Mouse (Mus musculus) CH12.LX (cell line): Measurements from ENCODE around the gene Ccdc92. TPM values are rescaled to one million over a fixed set of nuclear protein-coding genes. Genes with fewer than 3 reads are reported as not detected.

Source experiments
- DNase-seq: peaks from one replicate; pipeline ENCODE4 v3.0.0-alpha.2; 2013; ENCODE audit errors: extremely low read depth
- H3K27ac ChIP-seq: 2 replicates; pipeline ENCODE4 v1.5.1; 2012; ENCODE audit warnings: low read depth, mild to moderate bottlenecking, control low read depth, moderate library complexity; ENCODE audit not compliant: insufficient read depth
- H3K27me3 ChIP-seq: replicated peaks from 2 replicates; pipeline ENCODE3; 2012; ENCODE audit warnings: inconsistent platforms
- H3K36me3 ChIP-seq, 2 experiments: replicated peaks in 1 of 2; 2 replicates each; pipeline versions ENCODE3 to v1.6.1; 2012; ENCODE audit warnings: inconsistent platforms in 1 of 2, low read length in 1 of 2, mild to moderate bottlenecking in 1 of 2, mixed read lengths in 1 of 2, moderate library complexity in 1 of 2; ENCODE audit not compliant: control insufficient read depth in 1 of 2, insufficient read depth in 1 of 2
- H3K4me1 ChIP-seq, 2 experiments: 2 replicates each; pipeline ENCODE4 v1.6.1; 2012; ENCODE audit warnings: inconsistent platforms in 1 of 2, moderate library complexity in 1 of 2; ENCODE audit not compliant: insufficient read depth in 2 of 2, control insufficient read depth in 1 of 2
- H3K4me2 ChIP-seq: 2 replicates; pipeline ENCODE4 v1.6.1; 2012; ENCODE audit warnings: low read depth, mild to moderate bottlenecking, control low read depth; ENCODE audit not compliant: poor library complexity, insufficient read depth, severe bottlenecking
- H3K4me3 ChIP-seq, 3 experiments: fragments of 150-350 bp in 1 of 3; sonication (generic) in 1 of 3; replicated peaks in 1 of 3; 2 replicates each; pipeline versions ENCODE3 to v1.5.1; 2011 to 2012; ENCODE audit warnings: low read depth in 2 of 3, low read length in 2 of 3, mild to moderate bottlenecking in 2 of 3, moderate library complexity in 2 of 3, control low read depth in 1 of 3, improper control_type of control experiment in 1 of 3, inconsistent platforms in 1 of 3, mixed read lengths in 1 of 3; ENCODE audit not compliant: poor library complexity in 1 of 3
- H3K79me2 ChIP-seq: replicated peaks from 2 replicates; pipeline ENCODE4 v1.6.1; 2012; ENCODE audit warnings: mild to moderate bottlenecking, moderate library complexity; ENCODE audit not compliant: control insufficient read depth, poor library complexity, insufficient read depth, severe bottlenecking; ENCODE audit errors: extremely low read depth
- H3K9ac ChIP-seq: 2 replicates; pipeline ENCODE4 v1.6.1; 2012; ENCODE audit warnings: low read depth, mild to moderate bottlenecking, control low read depth, moderate library complexity; ENCODE audit not compliant: insufficient read depth
- H3K9me3 ChIP-seq: replicated peaks from 2 replicates; pipeline ENCODE3; 2012; ENCODE audit warnings: low read length, inconsistent platforms, mixed read lengths
- BHLHE40 ChIP-seq: IDR thresholded peaks from 2 replicates; pipeline ENCODE4 v1.6.1; 2011; ENCODE audit warnings: mild to moderate bottlenecking, low read depth, low read length, improper control_type of control experiment
- CTCF ChIP-seq, 2 experiments: IDR thresholded peaks in 1 of 2; conservative IDR thresholded peaks in 1 of 2; 2 replicates each; pipeline ENCODE4 v1.5.1; 2011 to 2012; ENCODE audit warnings: low read depth in 2 of 2, low read length in 2 of 2, improper control_type of control experiment in 1 of 2, inconsistent platforms in 1 of 2, mild to moderate bottlenecking in 1 of 2, moderate library complexity in 1 of 2
- ELF1 ChIP-seq: IDR thresholded peaks from 2 replicates; pipeline ENCODE4 v1.6.1; 2014; ENCODE audit warnings: low read depth, mild to moderate bottlenecking, inconsistent platforms, low read length, improper control_type of control experiment
- EP300 ChIP-seq: IDR thresholded peaks from 2 replicates; pipeline ENCODE4 v1.6.1; 2011; ENCODE audit warnings: low read length, improper control_type of control experiment
- HCFC1 ChIP-seq: IDR thresholded peaks from 2 replicates; pipeline ENCODE4 v1.6.1; 2012; ENCODE audit warnings: low read depth, mild to moderate bottlenecking, inconsistent platforms, low read length, improper control_type of control experiment
- IRF4 ChIP-seq: IDR thresholded peaks from 2 replicates; pipeline ENCODE4 v1.6.1; 2014; ENCODE audit warnings: low read depth, mild to moderate bottlenecking, inconsistent platforms, low read length, improper control_type of control experiment
- JUND ChIP-seq: conservative IDR thresholded peaks from 2 replicates; pipeline ENCODE4 v1.6.1; 2011; ENCODE audit warnings: low read depth, low read length, improper control_type of control experiment
- KAT2A ChIP-seq: IDR thresholded peaks from 2 replicates; pipeline ENCODE4 v1.6.1; 2012; ENCODE audit warnings: low read length, improper control_type of control experiment, inconsistent platforms; ENCODE audit not compliant: insufficient replicate concordance
- MAZ ChIP-seq: IDR thresholded peaks from 2 replicates; pipeline ENCODE4 v1.6.1; 2012; ENCODE audit warnings: low read depth, mild to moderate bottlenecking, inconsistent platforms, low read length, improper control_type of control experiment, moderate library complexity
- MEF2A ChIP-seq: IDR thresholded peaks from 2 replicates; pipeline ENCODE4 v1.6.1; 2014; ENCODE audit warnings: low read depth, mild to moderate bottlenecking, inconsistent platforms, low read length, improper control_type of control experiment, borderline replicate concordance
- MYC ChIP-seq: IDR thresholded peaks from 2 replicates; pipeline ENCODE4 v1.6.1; 2011; ENCODE audit warnings: low read depth, mild to moderate bottlenecking, improper control_type of control experiment, low read length
- NELFE ChIP-seq: IDR thresholded peaks from 2 replicates; pipeline ENCODE4 v1.6.1; 2011; ENCODE audit warnings: low read depth, low read length, improper control_type of control experiment
- NRF1 ChIP-seq: IDR thresholded peaks from 2 replicates; pipeline ENCODE4 v1.6.1; 2014; ENCODE audit warnings: low read depth, mild to moderate bottlenecking, inconsistent platforms, low read length, improper control_type of control experiment, moderate library complexity
- PAX5 ChIP-seq: IDR thresholded peaks from 2 replicates; pipeline ENCODE4 v1.6.1; 2012; ENCODE audit warnings: low read length, inconsistent platforms, mixed read lengths
- POLR2A ChIP-seq: IDR thresholded peaks from 2 replicates; pipeline ENCODE4 v1.6.1; 2011; ENCODE audit warnings: low read depth, mild to moderate bottlenecking, improper control_type of control experiment, low read length
- RAD21 ChIP-seq: IDR thresholded peaks from 2 replicates; pipeline ENCODE4 v1.6.1; 2011; ENCODE audit warnings: low read depth, mild to moderate bottlenecking, low read length, improper control_type of control experiment, moderate library complexity
- SIN3A ChIP-seq: IDR thresholded peaks from 2 replicates; pipeline ENCODE4 v1.6.1; 2012; ENCODE audit warnings: low read length, improper control_type of control experiment, inconsistent platforms
- SMC3 ChIP-seq: IDR thresholded peaks from 2 replicates; pipeline ENCODE4 v1.6.1; 2011; ENCODE audit warnings: low read depth, low read length, improper control_type of control experiment
- TBP ChIP-seq: conservative IDR thresholded peaks from 2 replicates; pipeline ENCODE4 v1.6.1; 2011; ENCODE audit warnings: low read depth, low read length, improper control_type of control experiment
- TCF12 ChIP-seq: IDR thresholded peaks from 2 replicates; pipeline ENCODE4 v1.6.1; 2014; ENCODE audit warnings: low read depth, mild to moderate bottlenecking, inconsistent platforms, low read length, improper control_type of control experiment
- UBTF ChIP-seq: IDR thresholded peaks from 2 replicates; pipeline ENCODE4 v1.6.1; 2012; ENCODE audit warnings: low read depth, mild to moderate bottlenecking, inconsistent platforms, low read length, improper control_type of control experiment, moderate library complexity
- ZC3H11A ChIP-seq: IDR thresholded peaks from 2 replicates; pipeline ENCODE4 v1.6.1; 2012; ENCODE audit warnings: low read depth, mild to moderate bottlenecking, inconsistent platforms, low read length, improper control_type of control experiment
- ZKSCAN1 ChIP-seq: IDR thresholded peaks from 2 replicates; pipeline ENCODE4 v1.6.1; 2012; ENCODE audit warnings: low read depth, inconsistent platforms, low read length, improper control_type of control experiment, borderline replicate concordance
- ZMIZ1 ChIP-seq: IDR thresholded peaks from 2 replicates; pipeline ENCODE4 v1.6.1; 2012; ENCODE audit warnings: low read depth, mild to moderate bottlenecking, inconsistent platforms, low read length, improper control_type of control experiment
- dilution Hi-C: fragments of 300-500 bp; cut with MboI; formaldehyde crosslinking; loops from 2 replicates; pipeline ENCODE4 v1.14.3; 2020; ENCODE audit warnings: low sequenced_read_pairs; ENCODE audit not compliant: extremely low pct_unique_long_range_greater_than_20kb, extremely low pct_ligation_motif_present
- in situ Hi-C: fragments of 300-500 bp; cut with MboI; formaldehyde crosslinking; loops from 3 replicates; pipeline ENCODE4 v1.14.3; 2019; ENCODE audit warnings: low sequenced_read_pairs, low pct_ligation_motif_present, low pct_unique_long_range_greater_than_20kb, mixed read lengths
- polyA plus RNA-seq: library from polyadenylated mRNA; unstranded; fragments of >175 nt; gene quantifications from 2 replicates; pipeline ENCODE4 v1.2.1, GENCODE M21; 2012; ENCODE audit warnings: low read depth; ENCODE audit not compliant: insufficient read length
- total RNA-seq, 2 experiments: library from RNA; depleted of rRNA; stranded (reverse); fragments of 300-350 nt in 1 of 2; fragments of >200 nt in 1 of 2; gene quantifications; 2 replicates each; pipeline ENCODE4 v1.2.3; 2012 to 2014

Ccdc92 gene
- total and polyA plus RNA-seq, 3 experiments: 0.75 to 1.4 (median 0.76) TPM

GRCm38 (mm10) chr5:124908860-124909259, 46.6 kb upstream of the Ccdc92 start:
- no peak for TF ChIP-seq PAX5
- no peak for TF ChIP-seq POLR2A
- TF ChIP-seq JUND: no peak
- peak; percentile 88 for TF ChIP-seq RAD21
- TF ChIP-seq MYC: no peak
- TF ChIP-seq ZC3H11A: peak; percentile 69
- TF ChIP-seq CTCF (conservative IDR thresholded peaks at IDR 0.05 in 1 of 2, IDR thresholded peaks at IDR 0.05 in 1 of 2; ENCODE audit: low read depth in 2 of 2, low read length in 2 of 2): peak; percentile 58 to 93; a peak in 3 of 4 replicates
- no peak for TF ChIP-seq KAT2A
- TF ChIP-seq SMC3: peak; percentile 91
- TF ChIP-seq TCF12: no peak
- no peak for TF ChIP-seq UBTF
- no peak for TF ChIP-seq ZMIZ1
- H3K4me2 ChIP-seq: no peak overlapping the region
- no peaks in the 10 kb centered on the region for H3K36me3 ChIP-seq
- in situ Hi-C loops (loop anchor here (5.0 to 10.0 kb wide), 4 partner anchors 103 to 466 kb away; partner anchors contain the start of gene Scarb1), dilution Hi-C loops (no loop called here)
- peaks cover 0 to 3% of the 10 kb centered on the region in 2 experiments; a peak in 1 of 4 replicates for H3K4me1 ChIP-seq
- H3K27me3 ChIP-seq: no peaks in the 10 kb centered on the region
- peak; percentile 71 for DNase-seq
- H3K9me3 ChIP-seq: peaks cover 8% of the 10 kb centered on the region
- no peaks in the 10 kb centered on the region for H3K79me2 ChIP-seq
- no peak overlapping the region for H3K4me3 ChIP-seq
- H3K9ac ChIP-seq: no peak overlapping the region
- no peak overlapping the region for H3K27ac ChIP-seq

GRCm38 (mm10) chr5:124906890-124907289, 44.7 kb upstream of the Ccdc92 start:
- TF ChIP-seq HCFC1: no peak
- TF ChIP-seq ZMIZ1: no peak
- TF ChIP-seq MYC: no peak
- no peak for TF ChIP-seq EP300
- Histone ChIP-seq H3K36me3 (no peaks in the 10 kb centered on the region), H3K4me3 (no peak overlapping the region), H3K9ac (no peak overlapping the region), H3K9me3 (peaks cover 8% of the 10 kb centered on the region), H3K27ac (no peak overlapping the region), H3K79me2 (no peaks in the 10 kb centered on the region), H3K27me3 (no peaks in the 10 kb centered on the region), H3K4me1 (peaks cover 0 to 3% of the 10 kb centered on the region in 2 experiments; a peak in 1 of 4 replicates), H3K4me2 (no peak overlapping the region)
- dilution Hi-C loops: no loop called here
- no peak for DNase-seq
- in situ Hi-C loops: loop anchor here (5.0 to 10.0 kb wide), 4 partner anchors 105 to 468 kb away; partner anchors contain the start of gene Scarb1

- dilution Hi-C loops (no loop called here), in situ Hi-C loops (loop anchor here (5.0 to 10.0 kb wide), 3 partner anchors 368 to 471 kb away; partner anchors contain the start of gene Scarb1)
- H3K27me3 ChIP-seq: no peaks in the 10 kb centered on the region
- no peak for TF ChIP-seq KAT2A
- TF ChIP-seq ZKSCAN1: no peak
- no peak for TF ChIP-seq TBP
- TF ChIP-seq MAZ: no peak
- no peak for TF ChIP-seq BHLHE40
- TF ChIP-seq SIN3A: no peak
- no peak for TF ChIP-seq CTCF (conservative IDR thresholded peaks at IDR 0.05 in 1 of 2, IDR thresholded peaks at IDR 0.05 in 1 of 2; ENCODE audit: low read depth in 2 of 2, low read length in 2 of 2)
- TF ChIP-seq ZMIZ1: no peak
- no peak for TF ChIP-seq PAX5
- TF ChIP-seq NRF1: no peak
- no peak for TF ChIP-seq NELFE
- no peak for TF ChIP-seq IRF4
- no peak for TF ChIP-seq ELF1
- TF ChIP-seq MEF2A: no peak
- no peaks in the 10 kb centered on the region for H3K36me3 ChIP-seq
- H3K27ac ChIP-seq: no peak overlapping the region
- no peak overlapping the region for H3K9ac ChIP-seq
- peaks cover 0 to 9% of the 10 kb centered on the region in 2 experiments; a peak in 2 of 4 replicates for H3K4me1 ChIP-seq
- no peak overlapping the region for H3K4me2 ChIP-seq
- DNase-seq: no peak
- H3K9me3 ChIP-seq: peaks cover 3% of the 10 kb centered on the region
- no peak overlapping the region for H3K4me3 ChIP-seq
- no peaks in the 10 kb centered on the region for H3K79me2 ChIP-seq
Observed at GRCm38 (mm10) chr5:124903852-124904251, 41.6 kb upstream of the Ccdc92 start.
